Mouse (Mus musculus) embryonic facial prominence, embryonic 10.5 days (tissue): ENCODE measurements around the gene Ppil3. TPM values are rescaled to one million over a fixed set of nuclear protein-coding genes. Genes with fewer than 3 reads are reported as not detected.

Experiments used
- DNase-seq: peaks from one replicate; pipeline ENCODE4 v3.0.0-alpha.2; 2017; ENCODE audit warnings: low spot score
- H3K27ac ChIP-seq: fragments of 300-500 bp; sonication (generic); replicated peaks from 2 replicates; pipeline ENCODE4 v1.5.1; 2016; ENCODE audit warnings: mild to moderate bottlenecking
- H3K27me3 ChIP-seq: fragments of 300-500 bp; sonication (generic); replicated peaks from 2 replicates; pipeline ENCODE4 v1.6.1; 2016; ENCODE audit warnings: low read depth, mild to moderate bottlenecking; ENCODE audit not compliant: poor library complexity, severe bottlenecking
- H3K36me3 ChIP-seq: fragments of 300-500 bp; sonication (generic); replicated peaks from 2 replicates; pipeline ENCODE4 v1.6.1; 2016; ENCODE audit warnings: mild to moderate bottlenecking, moderate library complexity
- H3K4me1 ChIP-seq: fragments of 300-500 bp; sonication (generic); 2 replicates; pipeline ENCODE4 v1.6.1; 2016
- H3K4me3 ChIP-seq: fragments of 300-500 bp; sonication (generic); 2 replicates; pipeline ENCODE4 v1.5.1; 2016; ENCODE audit warnings: mild to moderate bottlenecking, moderate library complexity
- H3K9me3 ChIP-seq: fragments of 300-500 bp; sonication (generic); 2 replicates; pipeline ENCODE4 v1.6.1; 2016; ENCODE audit warnings: mild to moderate bottlenecking
- WGBS: fragments of 180-500 bp; shearing (Covaris S2); methylation state at CpG from one replicate; pipeline ENCODE4 v1.1.7; 2016; 5-methylcytosine and 5-hydroxymethylcytosine counted together
- polyA plus RNA-seq: library from polyadenylated mRNA; unstranded; fragments of >200 nt; fragmentation: Nextera tagmentation; extraction: Ambion mirVana; gene quantifications from 2 replicates; pipeline ENCODE4 v1.2.1, GENCODE M21; 2016

The Ppil3 gene
- polyA plus RNA-seq, result 63.3 and 69.2 TPM in 2 replicates

- H3K9me3 ChIP-seq, result no peaks in the 10 kb centered on the region
- H3K4me3 ChIP-seq, result peak within 1 kb of the TSS; percentile 72
- H3K27me3 ChIP-seq, result no peaks in the 10 kb centered on the region
- under 1% methylated on average over 33 of the region's 33 CpGs for WGBS
- H3K27ac ChIP-seq, result peak within 1 kb of the TSS; percentile 91
- peak; percentile 88 for DNase-seq
- H3K36me3 ChIP-seq, result peaks cover 55% of the 10 kb centered on the region
- H3K4me1 ChIP-seq, result peaks cover 22% of the 10 kb centered on the region
These were observed at the start of gene Ppil3, which contains the start of gene Nif3l1 for GRCm38 (mm10) chr1:58445143-58445722. Gene Ppil3 (minus strand): TSS chr1:58445486. Gene Nif3l1 (plus strand): TSS chr1:58445151.

GRCm38 (mm10) chr1:58482647-58483046 lies 37.4 kb upstream of the Ppil3 start:
- 94% methylated on average over 4 of the region's 4 CpGs for whole genome bisulfite sequencing
- H3K36me3 ChIP-seq, result peaks cover 99% of the 10 kb centered on the region
- no peak for DNase-seq

GRCm38 (mm10) chr1:58475662-58476061 lies 30.4 kb upstream of the Ppil3 start:
- no peak overlapping the region for H3K4me3 ChIP-seq
- WGBS, result 92% methylated on average over 8 of the region's 8 CpGs
- no peak for DNase-seq
- no peaks in the 10 kb centered on the region for H3K4me1 ChIP-seq
- no peaks in the 10 kb centered on the region for H3K27me3 ChIP-seq
- H3K9me3 ChIP-seq, result no peaks in the 10 kb centered on the region
- no peak overlapping the region for H3K27ac ChIP-seq
- H3K36me3 ChIP-seq, result peaks cover 96% of the 10 kb centered on the region

More at GRCm38 (mm10) chr1:58482647-58483046, 37.4 kb upstream of the Ppil3 start:
- no peaks in the 10 kb centered on the region for H3K4me1 ChIP-seq
- H3K27me3 ChIP-seq, result no peaks in the 10 kb centered on the region
- H3K27ac ChIP-seq, result no peak overlapping the region
- H3K4me3 ChIP-seq, result no peak overlapping the region
- H3K9me3 ChIP-seq, result no peaks in the 10 kb centered on the region

- Histone ChIP-seq H3K4me1 (no peaks in the 10 kb centered on the region), H3K9me3 (no peaks in the 10 kb centered on the region), H3K27ac (no peak overlapping the region), H3K36me3 (peaks cover 98% of the 10 kb centered on the region), H3K4me3 (no peak overlapping the region), H3K27me3 (no peaks in the 10 kb centered on the region)
- 95% methylated on average over 4 of the region's 4 CpGs for WGBS
- DNase-seq, result no peak
These were observed 20.3 kb upstream of the Ppil3 start for GRCm38 (mm10) chr1:58465561-58465960.

- peaks cover 98% of the 10 kb centered on the region for H3K36me3 ChIP-seq
- H3K27me3 ChIP-seq, result no peaks in the 10 kb centered on the region
- H3K4me1 ChIP-seq, result no peaks in the 10 kb centered on the region
- 91% methylated on average over 4 of the region's 4 CpGs for WGBS
- DNase-seq, result no peak
- no peak overlapping the region for H3K27ac ChIP-seq
- H3K4me3 ChIP-seq, result no peak overlapping the region
- H3K9me3 ChIP-seq, result no peaks in the 10 kb centered on the region
These were observed 19.8 kb upstream of the Ppil3 start for GRCm38 (mm10) chr1:58465042-58465441.

- no peak for DNase-seq
- H3K4me1 ChIP-seq, result no peaks in the 10 kb centered on the region
- H3K27ac ChIP-seq, result no peak overlapping the region
- 93% methylated on average over 2 of the region's 2 CpGs for WGBS
- H3K9me3 ChIP-seq, result no peaks in the 10 kb centered on the region
- H3K4me3 ChIP-seq, result no peak overlapping the region
- no peaks in the 10 kb centered on the region for H3K27me3 ChIP-seq
- H3K36me3 ChIP-seq, result peaks cover 98% of the 10 kb centered on the region
These were observed 18.6 kb upstream of the Ppil3 start for GRCm38 (mm10) chr1:58463935-58464334.

GRCm38 (mm10) chr1:58460566-58460965 lies 15.3 kb upstream of the Ppil3 start:
- H3K27ac ChIP-seq, result no peak overlapping the region
- no peaks in the 10 kb centered on the region for H3K27me3 ChIP-seq
- 94% methylated on average over 3 of the region's 3 CpGs for WGBS
- H3K36me3 ChIP-seq, result peaks cover 100% of the 10 kb centered on the region
- H3K4me3 ChIP-seq, result no peak overlapping the region
- H3K9me3 ChIP-seq, result no peaks in the 10 kb centered on the region
- no peaks in the 10 kb centered on the region for H3K4me1 ChIP-seq
- DNase-seq, result no peak

GRCm38 (mm10) chr1:58458867-58459266 lies 13.6 kb upstream of the Ppil3 start:
- WGBS, result 92% methylated on average over 2 of the region's 2 CpGs
- no peak overlapping the region for H3K4me3 ChIP-seq
- no peaks in the 10 kb centered on the region for H3K4me1 ChIP-seq
- H3K9me3 ChIP-seq, result no peaks in the 10 kb centered on the region
- no peak overlapping the region for H3K27ac ChIP-seq
- H3K36me3 ChIP-seq, result peaks cover 100% of the 10 kb centered on the region
- H3K27me3 ChIP-seq, result no peaks in the 10 kb centered on the region
- DNase-seq, result no peak

- WGBS, result 95% methylated on average over 5 of the region's 5 CpGs
- no peak for DNase-seq
- Histone ChIP-seq H3K36me3 (peaks cover 100% of the 10 kb centered on the region), H3K9me3 (no peaks in the 10 kb centered on the region; the same call in 1 of the 2 replicates), H3K4me1 (no peaks in the 10 kb centered on the region), H3K4me3 (no peak overlapping the region), H3K27me3 (no peaks in the 10 kb centered on the region), H3K27ac (no peak overlapping the region)
These were observed 12.9 kb upstream of the Ppil3 start for GRCm38 (mm10) chr1:58458175-58458574.

GRCm38 (mm10) chr1:58454316-58454715 lies 9.0 kb upstream of the Ppil3 start:
- DNase-seq, result no peak
- H3K36me3 ChIP-seq, result peaks cover 96% of the 10 kb centered on the region
- WGBS, result 94% methylated on average over 6 of the region's 6 CpGs
- no peaks in the 10 kb centered on the region; the same call in 1 of the 2 replicates for H3K9me3 ChIP-seq
- H3K27me3 ChIP-seq, result no peaks in the 10 kb centered on the region
- no peak overlapping the region for H3K27ac ChIP-seq
- no peaks in the 10 kb centered on the region for H3K4me1 ChIP-seq
- no peak overlapping the region for H3K4me3 ChIP-seq

GRCm38 (mm10) chr1:58448396-58448795 lies 3.1 kb upstream of the Ppil3 start:
- 89% methylated on average over 7 of the region's 7 CpGs for WGBS
- no peak for DNase-seq
- Histone ChIP-seq H3K27me3 (no peaks in the 10 kb centered on the region), H3K4me3 (no peak overlapping the region), H3K27ac (no peak overlapping the region), H3K4me1 (peaks cover 22% of the 10 kb centered on the region), H3K36me3 (peaks cover 63% of the 10 kb centered on the region), H3K9me3 (no peaks in the 10 kb centered on the region; the same call in 1 of the 2 replicates)

GRCm38 (mm10) chr1:58447766-58448165 lies 2.5 kb upstream of the Ppil3 start:
- Histone ChIP-seq H3K9me3 (no peaks in the 10 kb centered on the region), H3K36me3 (peaks cover 57% of the 10 kb centered on the region), H3K27me3 (no peaks in the 10 kb centered on the region), H3K4me1 (peaks cover 22% of the 10 kb centered on the region), H3K4me3 (no peak overlapping the region), H3K27ac (no peak overlapping the region)
- DNase-seq, result no peak
- 95% methylated on average over 7 of the region's 7 CpGs for WGBS

GRCm38 (mm10) chr1:58445861-58446260 lies 575 bp upstream of the Ppil3 start:
- peaks cover 22% of the 10 kb centered on the region for H3K4me1 ChIP-seq
- WGBS, result 14% methylated on average over 11 of the region's 11 CpGs
- no peak for DNase-seq
- H3K9me3 ChIP-seq, result no peaks in the 10 kb centered on the region
- H3K4me3 ChIP-seq, result peak overlapping the region; percentile 72
- peaks cover 55% of the 10 kb centered on the region for H3K36me3 ChIP-seq
- H3K27me3 ChIP-seq, result no peaks in the 10 kb centered on the region
- peak overlapping the region; percentile 91 for H3K27ac ChIP-seq
